Mouse (Mus musculus) kidney, adult 9 months (tissue): ENCODE measurements around the gene Atxn2.

Source experiments
- DNase-seq: peaks from one replicate; pipeline ENCODE4 v3.0.0; 2022

The Atxn2 gene

GRCm38 (mm10) chr5:121818401-121818800 lies 107.3 kb downstream of the Atxn2 start:
- no peak for DNase-seq

- DNase-seq: no peak
Observed at GRCm38 (mm10) chr5:121818862-121819261, 107.7 kb downstream of the Atxn2 start.

DNA sequence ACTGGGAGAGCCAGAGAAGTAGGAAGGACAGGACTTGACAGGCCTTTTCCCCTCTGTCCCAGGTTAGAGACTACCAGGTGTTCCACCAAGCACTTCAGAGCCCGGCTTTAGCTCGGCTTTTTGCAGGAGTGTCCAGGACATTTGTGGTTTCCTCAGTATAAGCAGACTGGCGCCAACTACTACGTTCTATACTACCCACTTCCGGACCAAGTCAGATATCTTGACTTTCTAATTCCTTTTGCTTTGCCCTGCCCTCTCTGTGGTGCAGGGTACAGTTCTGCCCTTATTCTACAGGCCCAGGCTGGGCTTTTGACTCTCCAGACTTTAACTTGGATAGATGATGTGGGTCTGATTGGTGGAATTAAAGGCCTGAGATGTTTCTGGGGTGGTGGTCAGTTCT lies 108.4 kb downstream of the Atxn2 start:
- DNase-seq: no peak

DNA sequence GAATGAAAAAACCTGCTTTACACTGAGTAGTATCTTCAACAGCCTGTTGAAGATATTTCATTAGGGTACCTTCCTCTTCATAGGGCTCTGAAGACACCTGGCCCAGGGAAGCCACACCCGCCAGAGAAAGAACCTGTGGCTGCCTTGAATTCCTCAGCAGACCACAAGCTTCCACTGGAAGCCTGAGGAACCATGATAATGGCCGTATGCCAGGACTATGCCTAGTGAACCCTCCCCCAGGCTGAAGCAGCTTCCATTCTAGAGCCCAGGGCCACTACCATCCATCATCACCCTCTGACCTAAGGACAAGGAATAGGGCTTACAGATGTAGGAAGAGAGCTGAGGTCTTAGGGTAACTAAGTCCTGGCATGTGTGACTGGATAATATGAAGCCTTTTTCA lies 109.0 kb downstream of the Atxn2 start:
- DNase-seq: no peak

GRCm38 (mm10) chr5:121820657-121821056 lies 109.5 kb downstream of the Atxn2 start:
- DNase-seq: no peak

DNA sequence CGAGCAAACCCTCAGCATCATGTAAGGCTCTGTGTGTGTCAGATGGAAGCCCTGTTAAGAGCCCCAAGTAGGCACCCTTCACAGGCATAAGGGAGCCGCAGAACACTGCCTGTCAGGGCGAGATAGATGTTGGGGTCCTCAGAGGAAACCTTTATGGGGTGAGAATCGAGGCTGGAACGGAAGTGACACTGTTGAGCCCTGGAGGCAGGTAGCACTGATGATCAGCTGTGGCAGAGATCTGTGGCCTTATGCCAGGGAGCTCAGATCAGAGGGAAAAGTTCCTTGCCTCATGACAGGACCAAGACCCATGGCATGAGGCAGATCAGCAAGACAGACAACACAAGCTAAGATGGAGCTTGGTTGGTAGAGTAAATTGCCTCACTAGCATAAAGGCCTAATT lies 110.0 kb downstream of the Atxn2 start:
- no peak for DNase-seq

DNA sequence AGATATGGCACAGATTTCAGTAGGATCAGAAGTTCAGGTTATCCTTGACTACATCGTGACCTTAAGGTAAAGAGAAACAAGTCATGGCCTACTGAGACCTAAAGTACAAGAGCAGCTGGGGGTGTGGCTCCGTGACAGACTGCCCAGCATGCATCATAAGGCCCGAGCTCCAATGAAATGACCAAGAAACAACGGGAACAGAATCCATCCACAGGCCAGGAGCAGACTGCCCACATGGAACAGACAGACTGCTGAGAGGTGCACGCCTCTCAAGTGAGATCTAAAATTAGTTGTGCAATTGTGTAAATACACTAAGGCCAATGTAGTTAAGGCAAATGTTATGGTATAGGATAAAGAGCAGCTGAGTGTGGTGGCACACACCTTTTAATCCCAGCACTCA lies 110.4 kb downstream of the Atxn2 start:
- no peak for DNase-seq

GRCm38 (mm10) chr5:121822786-121823505 lies 111.8 kb downstream of the Atxn2 start:
- DNase-seq: no peak

DNA sequence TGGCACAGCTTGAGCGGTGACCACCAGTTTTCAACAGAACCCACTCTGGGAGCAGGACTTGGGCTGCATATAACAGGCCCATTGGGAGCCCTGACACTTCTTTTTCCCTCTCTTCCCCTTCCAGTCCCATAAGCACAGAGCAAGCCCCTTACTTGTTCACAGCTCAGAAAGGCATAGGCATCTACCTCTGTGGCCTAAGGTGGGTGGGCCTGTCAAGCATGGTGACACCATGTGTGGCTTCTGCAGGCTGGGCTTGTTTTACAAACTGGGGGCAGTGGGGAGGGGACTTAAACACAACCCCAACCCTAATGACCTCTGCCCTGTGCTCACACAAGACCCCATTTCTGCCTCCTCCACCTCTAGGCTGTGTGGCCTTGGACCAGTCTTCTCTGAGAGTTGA lies 112.5 kb downstream of the Atxn2 start:
- no peak for DNase-seq

- DNase-seq: no peak
Observed at GRCm38 (mm10) chr5:121824121-121824520, 113.0 kb downstream of the Atxn2 start.

GRCm38 (mm10) chr5:121825606-121826005 lies 114.5 kb downstream of the Atxn2 start:
- DNase-seq: no peak

GRCm38 (mm10) chr5:121827876-121828275 lies 116.7 kb downstream of the Atxn2 start:
- DNase-seq: no peak

DNA sequence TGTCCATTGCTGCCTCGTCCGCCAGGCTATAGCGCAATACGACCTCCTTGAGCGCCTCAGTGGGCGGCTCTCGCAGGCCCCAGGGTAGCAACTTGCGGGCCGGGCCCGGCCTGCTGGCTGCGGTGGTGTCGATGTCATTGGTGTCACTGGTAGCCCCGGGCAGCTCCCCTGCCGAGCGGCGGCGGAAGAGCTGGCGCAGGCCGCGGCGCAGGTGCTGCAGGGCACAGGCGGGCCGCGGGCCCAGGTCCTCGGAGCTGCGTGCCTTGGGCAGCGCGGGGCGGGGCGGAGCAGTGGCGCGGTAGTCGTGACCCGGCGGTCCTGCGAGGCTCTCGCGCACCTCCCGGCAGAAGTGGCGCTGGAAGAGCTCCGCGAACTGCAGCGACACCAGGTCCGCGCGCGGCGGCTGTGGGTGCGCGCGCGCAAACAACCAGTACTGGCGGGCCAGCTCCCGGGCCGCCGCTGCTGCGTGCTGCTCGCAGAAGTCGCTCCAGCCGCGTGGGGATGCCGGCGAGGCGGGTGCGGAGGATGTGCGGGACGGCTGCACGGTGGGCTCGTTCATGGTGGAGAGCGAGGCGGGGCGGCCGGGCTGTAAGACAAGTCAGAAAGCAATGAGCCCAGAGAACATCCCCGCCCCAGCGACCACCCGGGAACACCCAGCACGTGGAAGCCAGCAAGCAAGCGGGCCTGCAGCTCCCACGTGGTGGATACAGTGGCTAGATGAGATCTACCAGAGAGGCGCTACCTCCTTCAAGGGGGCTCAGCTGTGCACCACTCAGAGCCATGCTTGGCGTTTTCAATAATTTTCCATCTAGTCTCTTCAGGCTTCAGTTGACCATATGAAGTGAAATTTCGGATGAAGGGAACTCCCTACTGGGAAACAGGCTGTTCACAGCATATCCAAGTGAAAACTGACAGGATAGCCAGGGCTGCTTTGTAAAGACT lies 117.6 kb downstream of the Atxn2 start:
- no peak for DNase-seq

- DNase-seq: no peak
Observed at GRCm38 (mm10) chr5:121831002-121831601, 120.0 kb downstream of the Atxn2 start.

GRCm38 (mm10) chr5:121832376-121833155 lies 121.4 kb downstream of the Atxn2 start:
- no peak for DNase-seq

- no peak for DNase-seq
Observed at GRCm38 (mm10) chr5:121833159-121833558, 122.0 kb downstream of the Atxn2 start.

DNA sequence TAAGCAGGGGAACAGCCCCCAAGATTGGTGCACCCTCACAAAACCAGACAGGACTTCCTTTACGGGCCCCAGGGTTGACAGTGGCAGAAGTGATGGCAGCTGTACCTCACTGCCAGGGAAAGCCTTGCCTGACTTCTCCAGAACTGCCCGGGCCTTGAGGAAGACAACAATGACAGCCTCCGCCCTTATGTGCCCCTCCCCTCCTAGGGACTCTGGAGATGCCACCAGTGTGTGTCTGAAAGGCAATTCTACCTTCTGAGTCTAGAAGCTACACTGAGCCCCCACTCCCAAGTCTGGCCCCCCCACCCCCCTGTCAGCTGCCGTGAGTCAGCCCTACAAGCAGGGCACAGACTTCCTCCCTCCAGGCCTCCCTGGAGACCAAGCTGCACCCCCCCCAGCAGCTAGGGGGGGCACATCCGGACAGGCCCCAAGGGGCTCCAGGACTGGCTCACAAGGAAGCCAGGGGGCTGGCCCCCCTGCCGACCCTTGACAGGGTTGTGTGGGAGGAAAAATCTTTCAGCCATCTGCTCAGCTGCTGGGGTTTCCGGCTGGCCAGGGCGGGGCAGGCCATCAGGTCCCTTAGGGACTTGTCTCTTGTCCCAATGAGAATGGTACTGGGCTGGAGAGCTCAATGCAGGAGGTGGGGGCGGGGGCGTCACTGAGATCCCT lies 122.6 kb downstream of the Atxn2 start:
- peak; percentile 88 for DNase-seq

DNA sequence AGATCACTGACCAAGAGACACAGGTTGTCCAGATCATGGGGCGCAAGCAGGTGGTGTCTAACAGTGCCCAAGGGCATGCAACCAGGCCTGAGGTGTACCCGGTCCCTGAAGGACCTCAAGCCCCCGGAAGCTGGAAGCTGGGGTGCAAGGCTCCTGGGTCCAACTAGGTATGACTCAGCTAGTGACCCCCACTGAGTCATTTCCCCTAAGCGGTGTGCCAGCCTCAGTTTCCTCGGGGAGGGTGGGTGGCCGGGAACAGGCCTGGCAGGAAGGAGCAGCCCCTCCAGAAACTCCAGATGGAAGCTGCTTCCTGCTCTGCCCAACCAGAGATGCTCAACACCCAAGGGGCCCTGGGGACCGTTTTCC lies 123.1 kb downstream of the Atxn2 start:
- no peak for DNase-seq

- DNase-seq: no peak
Observed at GRCm38 (mm10) chr5:121834991-121835747, 124.0 kb downstream of the Atxn2 start.

DNA sequence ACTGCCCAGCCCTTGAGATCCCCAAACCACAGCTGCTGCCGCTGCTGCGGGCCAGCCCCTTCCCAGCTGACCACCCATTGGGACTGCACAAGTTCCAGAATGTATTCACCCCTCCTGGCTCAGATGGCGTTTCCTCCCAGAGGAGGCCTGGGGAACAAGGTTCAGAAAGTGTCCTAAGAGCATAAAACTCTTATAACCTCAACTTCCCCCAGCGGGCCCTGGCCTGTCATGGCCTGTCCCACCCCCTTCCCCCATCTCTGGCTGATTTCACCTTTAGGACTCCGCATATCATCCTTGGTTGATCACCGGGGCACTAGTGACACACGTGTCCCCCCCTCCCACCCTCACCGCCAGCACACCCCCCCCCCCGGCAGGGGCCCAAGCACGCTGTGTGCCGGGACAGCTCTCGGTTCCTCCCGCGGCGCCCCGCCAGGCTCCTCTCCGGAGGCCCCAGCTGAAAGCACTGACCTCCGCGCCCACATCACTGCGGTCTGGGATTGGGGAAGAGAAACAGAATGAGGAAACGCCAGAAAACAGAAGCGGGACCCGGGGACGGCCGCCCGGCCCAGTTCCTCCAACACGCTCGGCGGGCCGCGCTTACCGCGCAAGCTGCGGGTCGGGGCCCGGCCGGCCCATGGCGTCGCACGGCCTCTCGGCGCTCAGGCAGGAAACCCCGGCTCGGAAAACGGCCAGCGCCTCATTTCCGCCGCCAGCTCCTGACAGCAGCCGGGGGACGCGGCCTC lies 125.0 kb downstream of the Atxn2 start:
- no peak for DNase-seq
